Mouse (Mus musculus): ENCODE measurements at regions not wholly inside any gene's neighbourhood (a gene's known extent, or its start where the extent isn't known, plus 50 kb on each side); places are given as distances from the start of the nearest gene placed in this dataset.

DNA sequence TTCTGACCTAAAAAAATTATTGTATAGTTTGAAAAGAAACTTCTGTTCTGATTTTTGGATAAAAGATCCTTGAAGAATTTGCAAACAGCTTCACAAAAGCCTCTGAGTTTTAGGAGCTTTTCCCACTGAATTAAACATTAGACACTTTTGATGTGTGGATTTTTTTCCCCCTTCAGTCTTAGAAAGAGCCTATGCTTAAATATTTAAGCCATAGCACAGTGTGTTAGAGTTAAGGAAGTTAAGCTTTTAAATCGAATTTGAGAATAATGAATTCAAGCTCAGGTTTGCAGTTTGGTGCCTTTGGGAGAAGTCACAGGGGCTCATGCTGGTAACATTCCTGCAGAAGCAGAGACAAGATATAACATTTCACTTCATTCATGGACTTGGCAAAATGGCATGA, 2257.2 kb upstream of the Gm12353 start:
- no peak overlapping the region for H3K4me3 ChIP-seq (replicated peaks; ENCODE audit: insufficient read depth, low read depth, low read length)
- 60% methylated on average over 1 of the region's 1 CpGs for WGBS
- no peak overlapping the region for H3K27ac ChIP-seq (ENCODE audit: insufficient read depth, low read length)
- no peaks in the 10 kb centered on the region for H3K4me1 ChIP-seq (ENCODE audit: control insufficient read depth, insufficient read depth, low read length)
- TF ChIP-seq POLR2A (IDR thresholded peaks at IDR 0.05; ENCODE audit: borderline replicate concordance, insufficient read depth, low read length) (no peak), CTCF (IDR thresholded peaks at IDR 0.05; ENCODE audit: borderline replicate concordance, insufficient read depth, low read depth, low read length) (no peak)
- no peak for DNase-seq
- no peaks in the 10 kb centered on the region for H3K27me3 ChIP-seq (ENCODE audit: control insufficient read depth, insufficient read depth, low read length)

DNA sequence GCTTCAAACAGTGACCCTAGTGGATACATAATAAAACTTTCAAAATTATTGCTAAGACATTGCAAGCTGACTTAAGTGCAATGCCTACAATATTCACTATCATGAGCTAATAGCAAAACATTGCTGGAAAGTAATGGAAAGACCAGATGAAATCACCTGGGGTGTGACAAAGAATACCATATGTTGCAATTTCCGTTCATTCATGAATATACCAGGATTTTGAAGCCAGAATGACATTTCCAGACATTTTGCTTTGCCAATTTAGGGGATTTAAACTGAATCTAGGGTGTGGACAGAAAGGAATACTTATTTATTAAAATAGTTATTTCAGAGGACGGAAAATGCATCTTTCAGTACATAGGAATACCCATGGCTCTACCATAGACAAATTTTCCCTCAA, 2244.5 kb upstream of the Gm12353 start:
- peak in 1 of 2 experiments; percentile 67 for DNase-seq
- WGBS: 17% methylated on average over 2 of the region's 2 CpGs
- no peaks in the 10 kb centered on the region for H3K4me1 ChIP-seq (ENCODE audit: control insufficient read depth, insufficient read depth, low read length)
- no peaks in the 10 kb centered on the region for H3K27me3 ChIP-seq (ENCODE audit: control insufficient read depth, insufficient read depth, low read length)
- no peak overlapping the region for H3K4me3 ChIP-seq (replicated peaks; ENCODE audit: insufficient read depth, low read depth, low read length)
- H3K27ac ChIP-seq (ENCODE audit: insufficient read depth, low read length): no peak overlapping the region
- TF ChIP-seq CTCF (IDR thresholded peaks at IDR 0.05; ENCODE audit: borderline replicate concordance, insufficient read depth, low read depth, low read length) (no peak), POLR2A (IDR thresholded peaks at IDR 0.05; ENCODE audit: borderline replicate concordance, insufficient read depth, low read length) (no peak)
